Mouse (Mus musculus): ENCODE measurements at regions not wholly inside any gene's neighbourhood (a gene's known extent, or its start where the extent isn't known, plus 50 kb on each side); places are given as distances from the start of the nearest gene placed in this dataset.

DNA sequence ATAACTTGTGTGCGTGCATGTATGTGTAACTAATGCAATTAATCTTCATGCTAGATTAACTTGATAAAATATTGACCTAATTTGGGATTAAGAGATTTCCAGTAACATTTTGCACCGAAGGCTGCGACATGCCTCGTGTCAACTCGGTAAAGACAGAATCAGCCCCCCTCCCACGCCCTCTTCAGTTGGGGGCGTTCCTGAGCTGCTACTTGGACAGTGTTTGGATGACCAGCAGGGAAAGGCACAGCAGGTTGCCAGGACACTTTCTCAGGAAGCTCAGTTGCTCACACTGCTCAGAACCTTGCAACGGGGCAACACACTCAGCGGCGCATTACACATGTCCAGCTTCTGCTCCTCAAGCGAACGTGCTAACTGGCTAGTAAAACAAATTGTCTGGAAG, 326.2 kb upstream of the Fam241a start:
- DNase-seq = peak; percentile 22 to 42

DNA sequence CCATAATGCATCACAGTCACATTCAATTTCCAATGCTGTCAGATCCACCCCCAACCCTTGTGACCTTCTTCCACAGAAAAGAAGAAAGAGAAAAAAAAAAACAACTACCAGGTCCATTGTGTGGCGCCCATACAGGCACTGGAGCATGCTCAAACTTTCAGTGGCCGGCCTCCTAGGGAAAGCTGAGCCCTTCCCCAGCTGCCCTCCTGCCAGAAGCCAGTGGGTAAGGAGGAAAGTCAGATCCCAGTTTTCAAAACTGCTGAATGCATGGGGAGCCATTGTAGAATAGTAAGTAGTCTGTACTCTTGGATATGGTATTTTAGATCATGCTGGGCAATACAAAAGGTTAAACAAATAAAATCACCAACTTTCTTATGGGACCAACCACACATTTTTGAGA, 325.5 kb upstream of the Fam241a start:
- DNase-seq = no peak

- DNase-seq = peak in 1 of 2 experiments; percentile 17
These were observed 324.8 kb upstream of the Fam241a start for GRCm38 (mm10) chr3:128220776-128221550.

DNA sequence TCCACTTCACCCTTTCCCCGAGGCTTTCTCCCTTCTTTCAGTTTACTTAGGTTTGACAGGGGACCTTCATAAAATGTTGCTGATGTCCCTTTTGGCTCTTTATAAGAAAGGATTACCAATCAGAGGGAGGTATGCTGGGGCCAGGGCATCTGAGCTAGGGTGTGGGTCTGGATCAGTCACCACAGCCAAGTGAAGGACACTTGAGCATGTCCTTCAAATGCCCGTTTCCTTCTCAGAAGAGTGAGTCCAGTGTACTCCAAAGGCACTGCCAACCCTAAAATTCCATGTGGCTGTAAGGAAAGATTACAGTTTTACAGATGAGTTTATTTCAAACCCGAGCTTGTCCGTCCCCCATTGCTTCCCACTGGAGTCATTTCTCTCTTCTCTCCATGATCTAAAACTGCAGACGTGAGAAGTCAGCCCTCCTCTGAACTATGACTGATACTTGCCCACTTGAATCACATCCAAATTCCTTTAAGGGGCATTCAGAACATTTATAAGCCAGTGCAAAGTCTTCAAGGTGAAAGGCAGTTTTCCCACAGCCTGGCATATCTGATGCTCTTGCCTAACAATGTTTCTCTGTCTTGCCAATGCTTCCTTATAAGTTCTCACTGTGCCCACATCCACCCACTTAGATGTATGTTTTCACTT, 321.8 kb upstream of the Fam241a start:
- no peak for DNase-seq

- DNase-seq = peak; percentile 71 to 75
These were observed 316.1 kb upstream of the Fam241a start for GRCm38 (mm10) chr3:128212256-128212655.

DNA sequence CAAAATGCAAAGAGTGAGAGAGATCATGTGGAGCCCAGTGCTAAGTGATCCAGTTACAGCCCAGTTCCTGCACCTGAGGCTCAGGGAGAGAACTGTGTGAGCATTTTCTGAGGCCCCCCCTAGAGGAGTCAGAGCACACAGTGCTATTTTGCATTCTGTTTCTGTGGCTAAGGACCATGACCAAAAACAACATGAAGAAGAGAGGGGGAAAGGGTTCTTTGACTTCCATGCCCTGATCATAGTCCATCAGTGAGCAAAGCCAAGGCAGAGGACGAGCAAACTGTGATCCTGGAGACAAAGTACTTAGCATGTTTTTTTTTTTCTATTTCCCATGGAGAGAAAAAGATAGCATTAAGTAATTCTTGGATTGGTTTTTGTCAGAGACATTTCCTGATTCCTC, 314.5 kb upstream of the Fam241a start:
- no peak for DNase-seq

GRCm38 (mm10) chr3:128206948-128207347, 310.8 kb upstream of the Fam241a start:
- no peak for DNase-seq

- no peak for DNase-seq
These were observed 310.4 kb upstream of the Fam241a start for GRCm38 (mm10) chr3:128206483-128206882.

DNA sequence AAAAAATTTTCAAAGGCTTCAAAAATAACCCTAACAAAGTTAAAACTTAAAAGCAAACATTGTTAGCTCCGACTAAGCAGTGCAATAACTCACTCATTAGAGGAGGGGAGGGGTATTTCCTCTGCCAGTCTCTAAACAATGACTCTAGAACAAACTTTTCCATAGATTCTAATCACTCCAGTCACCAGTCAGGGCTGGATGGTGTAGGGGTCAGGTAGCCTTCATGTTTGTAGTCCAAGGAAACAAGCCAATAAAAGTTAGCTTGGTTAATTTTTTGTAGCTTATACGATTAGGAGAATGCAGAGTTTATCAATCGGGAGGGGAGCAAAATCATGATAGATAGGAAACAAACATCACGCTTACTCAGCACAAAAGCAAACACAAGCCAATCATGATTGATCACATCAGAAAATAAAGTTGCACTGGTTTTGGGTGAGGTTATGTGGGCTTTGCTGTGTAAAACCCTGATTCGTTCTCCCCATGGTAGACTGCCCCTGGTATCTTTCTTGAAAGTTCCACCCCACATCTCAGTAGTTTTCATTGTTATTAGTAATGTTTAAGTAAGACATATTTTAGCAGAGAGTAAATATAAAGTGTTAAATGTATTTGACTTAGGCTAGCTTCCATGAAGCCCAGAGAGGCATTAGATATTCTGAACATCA, 304.6 kb upstream of the Fam241a start:
- DNase-seq = no peak

- DNase-seq = no peak
These were observed 303.3 kb upstream of the Fam241a start for GRCm38 (mm10) chr3:128199466-128199865.

- DNase-seq = no peak
These were observed 296.1 kb upstream of the Fam241a start for GRCm38 (mm10) chr3:128192046-128192800.

DNA sequence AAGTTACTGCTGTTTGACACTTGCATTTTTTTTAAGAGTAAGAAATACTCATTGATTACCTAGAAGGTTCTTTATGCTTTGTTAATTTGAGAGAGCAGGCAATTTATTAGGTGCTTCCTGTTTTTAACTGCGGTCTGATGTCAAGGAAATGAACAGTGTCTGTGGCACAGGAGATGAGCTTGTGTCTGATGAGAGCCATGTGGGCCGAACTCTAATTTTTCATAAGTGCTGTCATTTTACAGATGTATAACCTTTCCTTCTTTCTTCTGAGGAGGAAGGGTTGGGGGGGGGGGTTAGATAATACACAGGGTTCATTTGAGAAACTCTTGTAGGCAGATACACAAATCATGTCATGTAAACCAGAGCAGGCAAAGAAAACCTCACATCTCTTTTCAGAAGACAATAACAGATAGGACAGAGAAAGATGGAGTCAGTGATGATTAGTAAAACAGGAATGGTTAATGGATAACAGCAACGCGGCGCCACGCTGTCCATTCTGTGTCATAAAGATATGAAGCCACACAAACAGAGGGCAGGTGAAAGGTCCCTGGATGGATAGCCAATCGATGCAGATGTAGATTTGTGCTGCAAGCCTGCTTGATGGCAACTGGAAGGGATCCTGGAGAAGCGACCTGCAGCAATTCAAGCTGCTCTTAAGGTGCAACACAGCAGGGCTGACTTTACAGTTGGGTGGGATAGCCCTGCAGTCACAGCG, 291.4 kb upstream of the Fam241a start:
- no peak for DNase-seq

DNA sequence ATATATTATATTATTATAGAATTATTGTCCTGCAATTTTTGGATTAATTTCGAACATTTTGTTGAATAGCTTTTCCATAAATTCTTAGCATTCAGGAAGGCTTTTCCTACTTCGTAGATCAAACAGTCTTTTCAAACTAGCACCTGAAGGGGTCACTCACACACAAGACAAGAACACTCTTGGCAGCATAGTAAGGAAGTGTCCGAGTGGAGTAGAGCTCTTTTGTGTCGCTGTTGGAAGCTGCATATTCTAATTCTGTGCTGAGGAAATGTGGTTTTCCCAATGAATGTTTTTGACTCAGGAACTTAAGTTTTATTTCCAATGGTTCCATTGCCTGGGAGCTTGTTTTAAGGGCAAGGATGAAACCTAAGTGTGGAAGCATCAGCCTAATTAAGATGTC, 290.2 kb upstream of the Fam241a start:
- DNase-seq = peak; percentile 45 to 61

- no peak for DNase-seq
These were observed 285.2 kb upstream of the Fam241a start for GRCm38 (mm10) chr3:128181221-128181908.

- no peak for DNase-seq
These were observed 253.1 kb upstream of the Fam241a start for GRCm38 (mm10) chr3:128149216-128149615.

GRCm38 (mm10) chr3:128145329-128145728, 249.2 kb upstream of the Fam241a start:
- no peak for DNase-seq

- no peak for DNase-seq
These were observed 231.7 kb upstream of the Fam241a start for GRCm38 (mm10) chr3:128127836-128128235.

DNA sequence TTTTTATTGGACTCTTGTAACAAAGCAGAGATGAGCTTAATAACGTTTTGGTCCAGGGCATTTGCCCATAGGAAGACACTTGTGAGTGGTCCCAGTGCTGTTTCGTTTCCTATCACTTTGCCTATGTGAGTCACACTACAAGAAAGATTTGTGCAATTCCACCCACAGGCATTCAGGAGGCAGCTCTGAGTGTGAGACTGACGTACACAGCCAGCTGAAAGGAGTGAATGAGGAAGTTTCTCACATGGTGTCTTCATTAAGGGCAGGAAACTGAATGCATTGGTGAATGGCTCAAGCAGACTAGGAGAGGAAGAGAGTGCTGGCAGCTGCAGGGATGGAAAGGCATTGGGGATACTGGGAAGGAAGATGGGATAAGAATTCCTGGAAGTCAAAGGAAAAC, 230.5 kb upstream of the Fam241a start:
- DNase-seq = no peak

- no peak for DNase-seq
These were observed 226.0 kb upstream of the Fam241a start for GRCm38 (mm10) chr3:128122111-128122510.

- no peak for DNase-seq
These were observed 224.7 kb upstream of the Fam241a start for GRCm38 (mm10) chr3:128120647-128121440.

GRCm38 (mm10) chr3:128113209-128113608, 217.1 kb upstream of the Fam241a start:
- DNase-seq = peak; percentile 37 to 39
